In genomic region chr4:124368085-124368484, GRCm38 (mm10) we compare ENCODE assay signal across 18 mouse cellular contexts.
DNase-seq lines count a peak whose midpoint lies in the region; ATAC-seq and TF ChIP-seq lines count a peak whose summit lies in the region.
"Had no signal": no experiment of that assay in that cellular context is flagged by ENCODE, and none has a peak within 500 bp of the region (broad histone marks: within the 10 kb centered on the region; RNA-seq: fewer than 3 reads in every experiment).

No protein-coding gene starts in this region.

- no peak overlapping the region for H3K4me2 ChIP-seq in forebrain, postnatal 0 days (ENCODE audit: low read depth)
- no peak overlapping the region for H3K4me2 ChIP-seq in forebrain, embryonic 13.5 days
- H3K4me2 ChIP-seq in hindbrain, embryonic 15.5 days, result no peak overlapping the region
- H3K4me2 ChIP-seq in hindbrain, embryonic 14.5 days (replicated peaks), result no peak overlapping the region
- H3K4me2 ChIP-seq: embryonic facial prominence, embryonic 12.5 days had no signal

- H3K9me3 ChIP-seq in forebrain, postnatal 0 days (ENCODE audit: low read length), result no peaks in the 10 kb centered on the region
- peaks cover 5% of the 10 kb centered on the region; the same call in 1 of the 2 replicates for H3K9me3 ChIP-seq in forebrain, embryonic 13.5 days (replicated peaks)
- H3K9me3 ChIP-seq in hindbrain, embryonic 15.5 days, result no peaks in the 10 kb centered on the region
- 0 out of 2 replicates have a peak, but pooled peaks cover 3% of the 10 kb centered on the region for H3K9me3 ChIP-seq in hindbrain, embryonic 14.5 days (ENCODE audit: control insufficient read depth, low read length)
- H3K9me3 ChIP-seq: embryonic facial prominence, embryonic 10.5 days; embryonic facial prominence, embryonic 12.5 days had no signal

- no peaks in the 10 kb centered on the region for H3K27me3 ChIP-seq in forebrain, postnatal 0 days (ENCODE audit: insufficient read depth, low read length)
- H3K27me3 ChIP-seq in forebrain, embryonic 13.5 days, result peaks cover 3% of the 10 kb centered on the region; the same call in 1 of the 2 replicates
- H3K27me3 ChIP-seq in hindbrain, embryonic 15.5 days, result no peaks in the 10 kb centered on the region
- H3K27me3 ChIP-seq in hindbrain, embryonic 14.5 days (ENCODE audit: control insufficient read depth, insufficient read depth, low read length), result no peaks in the 10 kb centered on the region
- H3K27me3 ChIP-seq: embryonic facial prominence, embryonic 12.5 days had no signal

- H3K36me3 ChIP-seq in forebrain, postnatal 0 days (ENCODE audit: insufficient read depth), result no peaks in the 10 kb centered on the region
- no peaks in the 10 kb centered on the region for H3K36me3 ChIP-seq in forebrain, embryonic 13.5 days (ENCODE audit: poor library complexity, severe bottlenecking)
- H3K36me3 ChIP-seq in hindbrain, embryonic 15.5 days, result no peaks in the 10 kb centered on the region
- no peaks in the 10 kb centered on the region for H3K36me3 ChIP-seq in hindbrain, embryonic 14.5 days (replicated peaks; ENCODE audit: control insufficient read depth, insufficient read depth)
- H3K36me3 ChIP-seq: embryonic facial prominence, embryonic 10.5 days; embryonic facial prominence, embryonic 12.5 days had no signal

- H3K4me3 ChIP-seq in forebrain, postnatal 0 days (ENCODE audit: low read depth, low read length), result no peak overlapping the region
- H3K4me3 ChIP-seq in forebrain, embryonic 13.5 days, result no peak overlapping the region
- no peak overlapping the region for H3K4me3 ChIP-seq in hindbrain, embryonic 15.5 days
- H3K4me3 ChIP-seq in hindbrain, embryonic 14.5 days (replicated peaks; ENCODE audit: low read length), result no peak overlapping the region
- H3K4me3 ChIP-seq: embryonic facial prominence, embryonic 10.5 days; embryonic facial prominence, embryonic 12.5 days had no signal

- 24% methylated on average over 10 of the region's 10 CpGs for WGBS in forebrain, postnatal 0 days
- 30% methylated on average over 10 of the region's 10 CpGs for WGBS in forebrain, embryonic 13.5 days
- WGBS in hindbrain, embryonic 15.5 days, result 58% methylated on average over 10 of the region's 10 CpGs
- WGBS in hindbrain, embryonic 14.5 days, result 62% methylated on average over 10 of the region's 10 CpGs

- DNase-seq in forebrain, postnatal 0 days, result no peak
- no peak for DNase-seq in hindbrain, embryonic 14.5 days (ENCODE audit: low spot score)
- DNase-seq in retina, postnatal 1 day, result peak; percentile 55
- DNase-seq in retina, embryonic 14.5 days (ENCODE audit: low spot score), result no peak
- DNase-seq in frontal cortex, postnatal 36 days (ENCODE audit: low spot score in 2 of 2), result no peak
- DNase-seq: adrenal gland, adult 2 months; adrenal gland, postnatal 10 days; adrenal gland, postnatal 25 days; cerebellum, adult 11-12 months; cerebellum, adult 2 months; cerebellum, adult 9-10 months; cerebellum, postnatal 10 days; cerebellum, postnatal 25 days had no signal

- no peak overlapping the region for H3K9ac ChIP-seq in forebrain, postnatal 0 days
- no peak overlapping the region for H3K9ac ChIP-seq in forebrain, embryonic 13.5 days
- no peak overlapping the region for H3K9ac ChIP-seq in hindbrain, embryonic 15.5 days
- no peak overlapping the region for H3K9ac ChIP-seq in hindbrain, embryonic 14.5 days
- H3K9ac ChIP-seq: embryonic facial prominence, embryonic 12.5 days had no signal

- no peaks in the 10 kb centered on the region for H3K4me1 ChIP-seq in forebrain, postnatal 0 days (ENCODE audit: insufficient read depth)
- peaks cover 10% of the 10 kb centered on the region for H3K4me1 ChIP-seq in forebrain, embryonic 13.5 days
- no peaks in the 10 kb centered on the region for H3K4me1 ChIP-seq in hindbrain, embryonic 15.5 days (replicated peaks)
- no peaks in the 10 kb centered on the region for H3K4me1 ChIP-seq in hindbrain, embryonic 14.5 days (replicated peaks; ENCODE audit: control insufficient read depth, insufficient read depth, low read length)
- H3K4me1 ChIP-seq: embryonic facial prominence, embryonic 10.5 days; embryonic facial prominence, embryonic 12.5 days had no signal

- ATAC-seq in forebrain, postnatal 0 days, result peak; percentile 54; the same call in 1 of the 2 replicates
- ATAC-seq in forebrain, embryonic 13.5 days, result no peak
- ATAC-seq in hindbrain, embryonic 15.5 days (ENCODE audit: low FRiP score, low read depth), result 0 out of 2 replicates have a peak, but pooled peaks have one; percentile 30
- ATAC-seq in hindbrain, embryonic 14.5 days (ENCODE audit: low FRiP score), result no peak
- ATAC-seq: forebrain, embryonic 16.5 days had no signal

- TF ChIP-seq CTCF in forebrain, postnatal 0 days (IDR thresholded peaks at IDR 0.05; ENCODE audit: low read depth), result no peak

- no peak overlapping the region for H3K27ac ChIP-seq in forebrain, postnatal 0 days (ENCODE audit: low read depth, low read length)
- H3K27ac ChIP-seq in forebrain, embryonic 13.5 days, result no peak overlapping the region
- no peak overlapping the region for H3K27ac ChIP-seq in hindbrain, embryonic 15.5 days (replicated peaks)
- H3K27ac ChIP-seq in hindbrain, embryonic 14.5 days, result no peak overlapping the region
- H3K27ac ChIP-seq: embryonic facial prominence, embryonic 10.5 days; embryonic facial prominence, embryonic 12.5 days had no signal

Comparison
In these comparisons a context has a peak if more than half of its experiments do, and no peak if none do; other contexts are left out.
1. ATAC-seq: peak in forebrain, postnatal 0 days (single experiment) and hindbrain, embryonic 15.5 days (single experiment); none in forebrain, embryonic 13.5 days (single experiment) and hindbrain, embryonic 14.5 days (single experiment).